Mouse (Mus musculus) gastrocnemius, adult 2 months (tissue): ENCODE measurements around the gene Mrps27. TPM values are rescaled to one million over a fixed set of nuclear protein-coding genes. Genes with fewer than 3 reads are reported as not detected.
"Not testable (repeated sequence)": the region's sequence is repeated elsewhere in the genome, so short reads cannot be mapped to it uniquely, and the experiment has no call there.

ENCODE experiments used
- DNase-seq: peaks from one replicate; pipeline ENCODE4 v3.0.0; 2022
- H3K27ac ChIP-seq: fragments of 200-600 bp; 2 replicates; pipeline ENCODE4 v1.8.1; 2022; ENCODE audit warnings: mild to moderate bottlenecking
- H3K4me3 ChIP-seq: fragments of 200-600 bp; 2 replicates; pipeline ENCODE4 v1.8.1; 2022; ENCODE audit warnings: mild to moderate bottlenecking, moderate library complexity
- CTCF ChIP-seq: fragments of 200-600 bp; IDR thresholded peaks from 2 replicates; pipeline ENCODE4 v1.8.1; 2022; ENCODE audit warnings: antibody characterized with exemption, mild to moderate bottlenecking, moderate library complexity
- intact Hi-C: fragments of 180-260 bp; cut with DNase I; formaldehyde crosslinking; loops from one replicate; pipeline ENCODE4 v1.15.1; 2025
- long read RNA-seq, 2 experiments: library from polyadenylated mRNA; stranded (forward); transcript quantifications; one replicate each; pipeline ENCODE4 v2.0.0; 2021
- total RNA-seq, 2 experiments: library from RNA; stranded (reverse); gene quantifications; 2 replicates each; pipeline ENCODE4 v1.2.3; 2021

Mrps27 gene
- 10 to 100 TPM; 24.0 to 32.9 TPM for total RNA-seq
- long read RNA-seq, experiment 1, transcript Mrps27-201 (11 exons, 1,849 nt), result major isoform, 59 of 69 reads
- long read RNA-seq, experiment 1, partial matches to known transcripts, result 3 of 69 reads
- long read RNA-seq, experiment 1, other reads (novel, unspliced or antisense), result 7 of 69 reads
- long read RNA-seq, experiment 2, transcript Mrps27-201 (11 exons, 1,849 nt), result major isoform, 62 of 73 reads
- long read RNA-seq, experiment 2, partial matches to known transcripts, result 4 of 73 reads
- long read RNA-seq, experiment 2, other reads (novel, unspliced or antisense), result 7 of 73 reads

DNA sequence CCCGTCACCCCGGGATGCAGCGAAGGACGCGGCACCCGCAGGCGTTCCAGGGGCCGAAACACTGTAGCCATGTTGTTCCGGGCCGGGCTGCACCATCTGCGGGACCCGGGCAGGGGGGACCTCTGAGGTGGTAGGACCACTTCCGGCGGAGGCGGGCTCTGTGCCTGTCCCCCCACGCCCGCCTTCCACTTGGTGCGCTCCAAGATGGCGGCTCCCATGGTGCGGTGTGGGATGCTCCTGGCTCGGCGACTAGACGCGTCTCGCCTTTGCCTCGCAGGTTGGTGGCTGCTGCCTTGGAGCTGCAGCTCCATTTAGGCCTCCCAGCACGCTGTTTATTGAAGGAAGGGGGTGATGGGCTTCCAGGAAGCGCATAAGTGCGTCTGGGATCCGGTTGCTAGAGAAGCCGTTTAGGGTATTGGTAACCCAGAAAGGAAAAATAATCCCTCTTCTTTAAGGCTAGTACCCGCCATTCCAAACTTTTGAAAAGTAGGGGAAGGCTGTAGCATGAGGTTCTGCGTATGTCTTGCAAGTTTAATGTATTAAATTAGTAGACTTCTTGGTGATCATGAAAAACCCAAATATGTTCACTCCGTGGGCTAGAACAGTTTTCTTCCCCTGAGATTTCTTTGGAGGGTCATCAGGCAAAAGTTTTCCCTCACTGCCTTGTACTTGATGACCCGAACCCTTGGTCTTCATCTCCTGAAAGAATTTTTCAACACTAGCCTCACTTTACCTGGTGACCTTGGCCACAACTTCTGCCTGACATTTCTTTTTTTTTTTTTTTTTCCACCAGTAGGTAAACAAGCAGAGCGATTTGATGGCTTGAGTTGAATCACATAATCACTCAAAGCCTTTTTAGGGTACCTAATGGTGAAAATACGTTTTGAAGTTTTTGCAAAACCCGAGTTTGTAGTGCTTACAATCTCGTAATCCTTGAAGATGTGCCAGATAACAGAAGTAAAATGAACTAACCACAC, at the start of gene Mrps27, which contains the start of gene Ptcd2:
TSS of gene Mrps27 (plus strand) at position 188 of the 977 bp plus-strand sequence.
TSS of gene Ptcd2 (minus strand) at position 107 of the 977 bp plus-strand sequence.
- intact Hi-C loops, result loop anchor here (10.0 kb wide), 1 partner anchor 660 kb away; no protein-coding TSS in a partner anchor
- peak; percentile 99 for DNase-seq
- Histone ChIP-seq H3K27ac (peak within 1 kb of the TSS; percentile 94), H3K4me3 (peak within 1 kb of the TSS; percentile 74)
- no peak for TF ChIP-seq CTCF

DNA sequence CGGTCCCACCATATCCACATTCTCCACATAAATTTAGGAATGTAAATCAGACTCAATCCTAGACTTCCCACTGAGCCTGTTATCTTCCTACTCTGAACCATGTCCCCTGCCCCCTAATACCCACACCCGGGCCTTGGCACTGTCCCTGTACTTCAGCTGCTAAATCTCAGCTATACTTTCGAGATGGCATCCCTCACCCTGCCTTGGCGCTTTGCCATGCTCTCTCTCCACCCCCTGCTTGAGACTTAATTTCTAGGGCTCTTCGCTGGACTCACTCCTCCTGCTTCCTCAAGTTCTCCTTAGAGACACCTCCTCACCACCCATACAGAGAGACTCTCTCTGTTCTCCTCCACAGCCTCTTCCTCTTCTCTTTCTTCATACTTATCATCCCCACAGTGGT, 44.7 kb upstream of the Mrps27 start:
- intact Hi-C loops, result loop anchor here (5.0 kb wide), 1 partner anchor 38 kb away; no protein-coding TSS in a partner anchor
- Histone ChIP-seq H3K27ac (no peak overlapping the region), H3K4me3 (no peak overlapping the region)
- no peak for DNase-seq
- TF ChIP-seq CTCF, result no peak

DNA sequence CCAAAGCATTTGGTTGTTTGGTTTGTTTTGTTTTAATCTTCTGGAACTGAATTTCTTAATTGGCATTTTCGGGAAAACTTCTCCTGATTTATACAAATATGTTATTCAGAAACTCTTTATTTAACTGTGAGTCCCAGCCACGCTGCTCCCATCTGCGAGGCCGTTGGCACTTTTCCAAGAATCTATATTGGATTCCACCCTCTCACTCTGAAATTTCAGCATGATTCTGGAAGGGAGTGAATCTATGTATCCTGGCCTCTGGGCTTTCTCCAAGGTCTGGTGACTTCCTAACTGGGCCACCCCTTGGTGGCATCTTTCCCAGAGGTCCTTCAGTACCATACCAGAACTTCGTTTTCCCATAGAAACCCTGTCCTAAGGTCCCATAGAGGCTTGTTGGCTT, 40.7 kb upstream of the Mrps27 start:
- Histone ChIP-seq H3K27ac (peak overlapping the region; percentile 51), H3K4me3 (no peak overlapping the region)
- TF ChIP-seq CTCF, result no peak
- no peak for DNase-seq
- intact Hi-C loops, result no loop called here

DNA sequence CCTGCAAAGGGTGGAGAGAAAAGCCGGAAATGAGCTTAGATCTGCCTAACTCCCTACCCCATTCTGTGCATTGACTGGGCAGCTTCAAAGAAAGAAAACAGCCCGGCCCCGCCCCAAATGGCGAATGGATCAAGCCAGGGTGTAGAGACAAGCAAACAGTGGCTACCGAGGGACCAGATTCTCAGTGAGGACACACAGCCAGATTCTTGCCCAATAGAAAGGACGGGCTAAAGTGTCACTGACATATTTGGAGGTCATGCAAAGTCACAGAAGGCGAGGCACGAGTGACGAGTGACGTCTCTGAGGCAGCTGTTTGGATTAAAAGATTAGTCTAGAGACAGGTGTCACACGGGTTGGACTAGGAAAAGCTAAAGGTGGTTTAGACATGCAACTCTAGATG, 40.2 kb upstream of the Mrps27 start:
- intact Hi-C loops, result no loop called here
- Histone ChIP-seq H3K27ac (peak overlapping the region; percentile 51), H3K4me3 (no peak overlapping the region)
- TF ChIP-seq CTCF, result no peak
- DNase-seq, result peak; percentile 64

DNA sequence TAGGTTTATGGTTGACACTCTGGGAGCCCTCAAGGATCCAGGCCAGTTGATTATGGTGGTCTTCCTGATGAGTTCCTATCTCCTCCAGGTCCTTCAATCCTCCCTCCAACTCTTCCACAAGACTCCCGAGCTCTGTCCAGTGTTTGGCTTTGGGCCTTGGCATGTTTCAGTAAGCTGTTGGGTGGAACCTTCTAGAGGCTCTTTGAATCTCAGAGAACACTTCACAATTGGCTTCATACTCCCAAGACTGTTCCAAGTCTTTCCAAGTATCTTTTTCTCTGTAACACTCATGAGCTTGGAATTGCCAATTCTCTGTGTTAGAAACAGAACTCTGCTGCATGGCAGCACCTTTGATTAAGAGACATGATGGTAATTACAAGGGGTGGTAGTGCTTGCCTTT, 39.4 kb upstream of the Mrps27 start:
- no peak for DNase-seq
- H3K4me3 ChIP-seq, result no peak overlapping the region
- intact Hi-C loops, result no loop called here
- TF ChIP-seq CTCF, result no peak
- peak overlapping the region; percentile 40 for H3K27ac ChIP-seq

DNA sequence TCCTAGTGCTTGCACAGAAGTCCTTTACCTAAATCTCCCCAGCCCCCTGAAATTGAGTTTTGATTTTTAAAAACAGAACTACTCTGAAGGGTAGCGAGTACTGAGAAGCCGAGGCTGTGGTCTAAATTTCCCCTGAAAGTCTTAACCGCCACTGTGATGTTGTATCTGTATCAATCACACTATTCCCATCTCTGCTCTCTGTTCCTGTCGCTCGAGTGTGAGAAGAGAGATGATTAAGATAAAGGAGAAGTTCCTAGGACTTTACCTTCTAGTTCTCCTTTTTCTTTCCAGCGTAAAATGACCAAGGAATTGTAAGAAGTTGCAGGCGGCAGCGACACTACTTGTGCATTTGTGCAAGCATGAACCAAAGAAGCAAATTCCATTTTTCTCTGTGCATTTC, 38.4 kb upstream of the Mrps27 start:
- intact Hi-C loops, result no loop called here
- Histone ChIP-seq H3K4me3 (no peak overlapping the region), H3K27ac (no peak overlapping the region)
- no peak for DNase-seq
- no peak for TF ChIP-seq CTCF

DNA sequence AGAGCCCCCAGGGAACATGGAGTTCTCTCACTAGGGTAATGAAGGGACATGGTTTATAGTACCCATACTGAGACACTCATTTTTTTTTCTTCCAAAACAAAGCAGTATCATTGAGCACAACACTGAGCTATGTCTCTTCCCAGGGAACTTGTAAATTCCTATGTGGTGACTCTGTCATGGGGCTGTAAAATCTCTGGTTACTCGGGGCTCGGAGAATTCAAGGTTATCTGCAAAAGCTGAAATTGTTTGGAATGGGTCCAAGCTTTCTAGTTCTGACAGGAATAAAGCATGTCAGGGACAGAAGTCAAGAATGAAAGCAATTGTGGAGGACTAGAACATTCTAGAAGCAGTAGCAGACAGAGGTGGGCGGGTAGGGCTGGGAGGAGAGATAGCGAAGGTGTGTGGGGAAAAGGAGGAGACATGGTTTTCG, 36.6 kb upstream of the Mrps27 start:
- intact Hi-C loops, result no loop called here
- no peak overlapping the region for H3K4me3 ChIP-seq
- H3K27ac ChIP-seq, result peak overlapping the region; percentile 48
- no peak for DNase-seq
- TF ChIP-seq CTCF, result no peak

DNA sequence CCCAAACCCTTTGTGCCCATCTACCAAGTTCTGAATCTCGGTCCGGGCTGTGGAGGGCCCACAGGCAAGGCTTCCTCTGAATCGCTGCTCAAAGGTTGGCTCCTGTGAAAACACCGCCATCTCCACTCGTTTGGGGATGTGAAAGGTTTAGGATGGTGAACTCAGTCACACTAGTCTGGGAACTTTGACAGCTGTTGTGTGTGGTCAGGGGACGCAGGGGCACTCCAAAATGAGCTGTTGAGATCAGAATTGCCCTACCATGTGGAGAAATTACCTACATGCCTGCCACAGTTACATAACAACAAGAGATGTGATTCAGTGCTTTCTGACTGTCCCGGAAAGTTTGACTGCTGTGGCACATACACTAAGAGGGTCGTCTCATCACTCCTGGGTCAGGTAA, 36.2 kb upstream of the Mrps27 start:
- Histone ChIP-seq H3K4me3 (no peak overlapping the region), H3K27ac (peak overlapping the region; percentile 48)
- no peak for DNase-seq
- TF ChIP-seq CTCF, result no peak
- intact Hi-C loops, result no loop called here

DNA sequence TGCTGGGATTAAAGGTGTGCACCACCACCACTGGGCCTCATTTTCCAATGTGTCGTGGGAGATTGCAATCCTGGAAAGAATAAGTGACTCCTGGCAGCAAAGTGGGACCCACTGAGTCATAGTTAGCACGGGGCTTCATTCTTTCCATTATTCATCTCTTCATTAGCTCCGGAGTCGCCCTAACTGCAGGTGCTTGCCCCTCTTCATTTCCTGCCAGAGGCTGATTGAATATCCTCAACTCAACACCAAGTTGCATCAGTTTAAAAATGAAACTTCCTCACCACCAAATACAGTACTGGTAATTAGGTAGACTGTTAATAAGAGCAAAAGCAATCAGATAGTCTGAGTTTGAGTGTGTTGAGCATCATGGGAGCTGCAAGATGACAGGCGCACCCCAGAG, 30.5 kb upstream of the Mrps27 start:
- intact Hi-C loops, result no loop called here
- no peak for TF ChIP-seq CTCF

DNA sequence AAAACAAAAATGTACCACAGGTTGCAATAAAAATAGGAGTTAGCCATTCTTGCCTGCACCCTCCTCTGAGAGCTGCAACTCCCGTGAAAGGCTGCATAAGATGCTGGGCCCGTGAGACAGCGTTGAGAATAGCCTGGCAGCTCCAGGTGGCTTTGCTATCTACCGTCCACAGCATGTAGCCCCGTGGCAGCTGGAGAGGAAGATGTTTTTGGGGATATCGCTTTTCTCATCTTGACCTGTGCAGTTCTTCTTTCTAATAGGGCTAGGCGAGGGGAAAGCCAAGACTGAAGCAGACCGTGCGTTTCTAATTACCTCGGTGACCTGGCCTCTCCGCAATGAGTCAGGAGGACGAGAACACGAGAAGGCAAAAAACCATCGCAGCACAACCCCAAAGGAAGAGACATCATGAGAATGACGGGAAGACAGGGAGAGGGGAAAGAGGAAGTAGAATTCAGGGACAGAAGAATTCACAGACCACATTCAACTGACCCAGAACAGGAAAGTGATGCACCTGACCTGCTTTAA, 29.9 kb upstream of the Mrps27 start:
- Histone ChIP-seq H3K27ac (no peak overlapping the region), H3K4me3 (no peak overlapping the region)
- intact Hi-C loops, result loop anchor here (5.0 kb wide), 1 partner anchor 447 kb away; no protein-coding TSS in a partner anchor
- no peak for DNase-seq
- TF ChIP-seq CTCF, result no peak

More for the DNA sequence above, 30.5 kb upstream of the Mrps27 start:
- H3K4me3 ChIP-seq, result no peak overlapping the region
- H3K27ac ChIP-seq, result no peak overlapping the region
- no peak for DNase-seq

DNA sequence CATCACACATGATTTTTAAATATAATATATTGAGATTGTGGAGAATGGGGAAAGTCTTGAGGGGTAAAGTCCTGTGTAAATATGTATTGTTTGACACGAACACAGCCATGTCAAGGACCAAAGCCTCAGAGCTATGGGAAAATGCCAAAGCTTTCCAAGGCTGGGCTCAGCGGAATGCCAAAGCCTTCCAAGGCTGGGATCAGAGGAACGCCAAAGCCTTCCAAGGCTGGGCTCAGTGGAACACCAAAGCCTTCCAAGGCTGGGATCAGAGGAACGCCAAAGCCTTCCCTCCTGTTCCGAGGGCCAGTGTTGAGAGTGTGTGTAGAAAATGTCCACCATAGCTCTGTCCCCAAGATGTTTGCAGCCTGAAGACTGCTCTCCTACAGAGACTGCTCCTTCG, 28.2 kb upstream of the Mrps27 start:
- Histone ChIP-seq H3K4me3 (no peak overlapping the region), H3K27ac (peak overlapping the region; percentile 64)
- intact Hi-C loops, result loop anchor here (2.0 to 5.0 kb wide), 2 partner anchors 140 to 449 kb away; no protein-coding TSS in a partner anchor
- DNase-seq, result no peak
- TF ChIP-seq CTCF, result no peak

DNA sequence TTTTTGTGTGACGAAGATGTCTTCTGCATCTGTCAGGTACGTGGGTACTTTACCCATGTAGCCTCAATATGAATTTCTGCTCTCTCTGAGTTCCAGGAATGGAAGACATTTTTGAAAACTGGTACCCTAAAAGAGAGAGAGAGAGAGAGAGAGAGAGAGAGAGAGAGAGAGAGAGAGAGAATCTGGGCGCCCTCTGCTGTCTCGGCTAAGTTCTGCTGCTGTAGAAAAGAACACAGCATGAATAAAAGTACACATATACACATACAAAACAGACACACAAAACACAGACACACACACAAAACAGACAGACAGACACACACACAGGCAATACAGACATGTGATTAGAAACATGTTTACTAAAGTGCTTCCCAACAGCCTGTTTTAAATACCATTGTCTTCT, 27.5 kb upstream of the Mrps27 start:
- H3K27ac ChIP-seq, result peak overlapping the region; percentile 64
- peak; percentile 65 for DNase-seq
- TF ChIP-seq CTCF, result peak; percentile 76
- H3K4me3 ChIP-seq, result no peak overlapping the region
- intact Hi-C loops, result loop anchor here (2.0 to 5.0 kb wide), 2 partner anchors 140 to 450 kb away; no protein-coding TSS in a partner anchor

DNA sequence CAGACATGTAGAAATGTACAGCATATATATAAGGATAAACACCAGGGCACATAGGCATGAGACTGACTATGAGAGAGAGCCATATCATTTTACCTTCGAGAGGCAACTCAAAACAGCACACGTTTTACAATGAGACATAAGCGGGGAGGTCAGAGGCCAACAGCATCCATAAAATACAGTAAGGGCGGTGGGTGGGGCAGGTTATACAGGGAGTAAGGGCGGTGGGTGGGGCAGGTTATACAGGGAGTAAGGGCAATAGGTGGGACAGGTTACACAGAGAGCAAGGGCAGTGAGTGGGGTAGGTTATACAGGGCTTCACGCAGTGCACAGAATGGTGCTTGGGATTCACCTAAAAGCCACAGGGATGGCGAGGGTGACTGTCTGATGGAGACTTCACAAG, 24.1 kb upstream of the Mrps27 start:
- no peak for DNase-seq
- intact Hi-C loops, result no loop called here
- no peak for TF ChIP-seq CTCF
- H3K27ac ChIP-seq, result peak overlapping the region; percentile 53; the same call in 1 of the 2 replicates
- H3K4me3 ChIP-seq, result no peak overlapping the region

DNA sequence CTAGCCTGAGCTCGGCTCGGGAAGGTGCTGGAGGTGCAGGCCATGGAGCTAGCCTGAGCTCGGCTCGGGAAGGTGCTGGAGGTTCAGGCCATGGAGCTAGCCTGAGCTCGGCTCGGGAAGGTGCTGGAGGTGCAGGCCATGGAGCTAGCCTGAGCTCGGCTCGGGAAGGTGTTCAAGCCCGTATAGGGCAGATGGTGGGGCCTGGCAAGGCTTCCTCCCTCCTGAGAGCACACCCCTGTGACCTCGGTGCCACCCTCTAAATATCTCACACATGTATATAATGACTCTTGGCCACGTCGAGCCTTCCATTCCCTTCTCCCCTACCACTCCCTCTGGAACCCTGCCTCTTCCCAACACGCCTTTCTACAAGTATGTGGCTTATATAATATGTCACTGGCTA, 21.7 kb upstream of the Mrps27 start:
- intact Hi-C loops, DNase-seq, H3K4me3 ChIP-seq: not testable (repeated sequence)
- H3K27ac ChIP-seq, result peak overlapping the region; percentile 85
